Mouse (Mus musculus) liver, embryonic 12.5 days (tissue): ENCODE results near the gene Ldb3. TPM values are rescaled to one million over a fixed set of nuclear protein-coding genes. Genes with fewer than 3 reads are reported as not detected.

Experiments
- ATAC-seq: fragments of 200-750 bp; cut with Nextera tagmentation; 2 replicates; pipeline ENCODE4 v1.8.0; 2017; ENCODE audit warnings: moderate number of reproducible peaks, mild to moderate bottlenecking, moderate library complexity
- H3K27ac ChIP-seq: fragments of 300-500 bp; sonication (generic); 2 replicates; pipeline ENCODE4 v1.5.1; 2016; ENCODE audit warnings: mild to moderate bottlenecking
- H3K27me3 ChIP-seq: fragments of 300-500 bp; sonication (generic); replicated peaks from 2 replicates; pipeline ENCODE4 v1.6.1; 2016; ENCODE audit warnings: mild to moderate bottlenecking, moderate library complexity
- H3K36me3 ChIP-seq: fragments of 300-500 bp; sonication (generic); 2 replicates; pipeline ENCODE4 v1.6.1; 2016; ENCODE audit warnings: mild to moderate bottlenecking, moderate library complexity
- H3K4me1 ChIP-seq: fragments of 300-500 bp; sonication (generic); 2 replicates; pipeline ENCODE4 v1.6.1; 2016
- H3K4me2 ChIP-seq: fragments of 300-500 bp; sonication (generic); 2 replicates; pipeline ENCODE4 v1.6.1; 2016; ENCODE audit warnings: mild to moderate bottlenecking, moderate library complexity
- H3K4me3 ChIP-seq: fragments of 300-500 bp; sonication (generic); 2 replicates; pipeline ENCODE4 v1.5.1; 2016; ENCODE audit warnings: mild to moderate bottlenecking, moderate library complexity
- H3K9ac ChIP-seq: fragments of 300-500 bp; sonication (generic); 2 replicates; pipeline ENCODE4 v1.6.1; 2016; ENCODE audit warnings: mild to moderate bottlenecking, moderate library complexity
- H3K9me3 ChIP-seq: fragments of 300-500 bp; sonication (generic); replicated peaks from 2 replicates; pipeline ENCODE4 v1.6.1; 2016; ENCODE audit warnings: mild to moderate bottlenecking, moderate library complexity
- WGBS: fragments of 180-500 bp; shearing (Covaris S2); methylation state at CpG from one replicate; pipeline ENCODE4 v1.1.7; 2016; ENCODE audit not compliant: insufficient replicate concordance; 5-methylcytosine and 5-hydroxymethylcytosine counted together
- polyA plus RNA-seq: library from polyadenylated mRNA; unstranded; fragments of >200 nt; fragmentation: Nextera tagmentation; extraction: Ambion mirVana; gene quantifications from 2 replicates; pipeline ENCODE4 v1.2.1, GENCODE M21; 2016

The Ldb3 gene
- polyA plus RNA-seq, 1 experiment from 2014 or later: 0.17 TPM

DNA sequence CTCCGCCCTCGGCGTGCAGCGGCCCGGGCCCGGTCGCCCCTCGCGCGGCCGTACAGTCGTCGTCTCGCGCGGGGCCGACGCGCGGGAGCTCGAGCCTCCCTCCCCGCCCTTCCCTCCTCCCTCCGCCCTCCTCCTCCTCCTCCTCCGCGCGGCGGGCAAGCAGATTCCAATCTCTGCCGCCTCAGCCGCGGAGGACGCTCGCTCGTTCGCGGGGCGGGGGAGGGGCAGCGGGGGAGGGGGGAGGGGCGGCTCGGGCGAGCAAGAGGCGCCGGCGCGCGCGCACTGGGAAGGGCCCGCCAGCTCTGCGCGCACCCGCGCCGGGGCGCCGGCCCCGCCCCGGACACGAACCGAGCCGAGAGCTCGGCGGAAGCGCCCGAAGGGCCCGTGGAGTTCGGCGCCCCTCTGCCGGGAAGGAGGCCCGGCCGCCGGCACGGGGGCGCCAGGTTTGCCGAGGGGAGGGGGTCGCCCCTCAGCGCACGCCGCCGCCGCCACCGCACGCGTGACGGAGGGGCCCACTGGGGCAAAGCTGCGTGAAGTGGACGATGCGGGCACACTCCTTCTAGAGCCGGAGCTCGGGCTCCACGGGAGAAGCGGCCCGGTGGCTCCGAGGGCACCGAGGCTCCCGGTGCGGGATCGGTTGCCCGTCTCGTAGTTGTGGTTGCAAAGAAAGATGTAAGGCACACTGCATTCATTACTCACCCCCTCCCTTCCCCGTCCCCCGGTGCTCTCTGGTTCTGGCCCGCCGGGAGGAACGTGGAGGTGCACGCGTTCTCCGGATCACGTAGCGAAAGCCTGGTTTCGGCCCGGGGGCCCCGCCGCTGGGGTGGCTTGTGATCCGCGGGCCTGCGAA, 85.8 kb downstream of the Ldb3 start:
- peak overlapping the region; percentile 96 for H3K4me2 ChIP-seq
- ATAC-seq: peak; percentile 80
- peak overlapping the region; percentile 85 for H3K9ac ChIP-seq
- H3K36me3 ChIP-seq: no peaks in the 10 kb centered on the region
- H3K9me3 ChIP-seq: no peaks in the 10 kb centered on the region
- WGBS: under 1% methylated on average over 98 of the region's 115 CpGs
- peak overlapping the region; percentile 77 for H3K4me3 ChIP-seq
- H3K27ac ChIP-seq: peak overlapping the region; percentile 80
- peaks cover 73% of the 10 kb centered on the region for H3K27me3 ChIP-seq
- H3K4me1 ChIP-seq: peaks cover 40% of the 10 kb centered on the region

DNA sequence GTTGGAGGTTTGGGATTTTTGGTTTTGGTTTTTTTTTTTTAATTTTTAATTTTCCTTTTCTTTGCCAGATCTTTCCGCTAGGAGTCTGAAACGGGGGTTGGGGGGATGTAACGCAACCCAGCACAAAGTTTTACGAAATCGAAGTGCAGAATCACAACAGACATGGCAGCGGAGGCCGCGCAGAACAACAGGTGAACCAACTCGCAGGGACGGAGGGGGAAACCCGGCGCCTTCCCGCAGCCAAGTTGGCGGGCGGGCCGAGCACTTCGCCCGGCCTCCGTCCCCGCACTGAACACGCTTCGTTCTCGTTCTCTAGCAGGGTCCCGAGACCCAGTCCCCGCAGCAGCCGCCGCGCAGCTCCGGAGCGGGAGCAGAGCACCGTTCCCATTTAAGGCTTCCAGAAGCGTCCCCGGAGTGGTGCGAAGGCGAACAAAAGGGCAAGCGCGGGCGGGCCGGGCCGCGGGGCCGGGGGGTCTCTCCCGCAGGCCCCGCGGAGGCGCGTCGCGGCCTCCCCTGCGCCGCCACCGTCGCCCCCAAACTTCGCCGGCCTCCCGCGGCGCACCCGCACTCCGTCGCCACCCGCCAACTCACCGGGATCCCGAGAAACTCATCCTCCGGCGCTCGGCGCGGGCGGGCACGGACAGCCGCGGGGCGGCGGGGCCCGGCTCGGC, 86.5 kb downstream of the Ldb3 start:
- Histone ChIP-seq H3K4me2 (peak overlapping the region; percentile 96), H3K36me3 (no peaks in the 10 kb centered on the region), H3K4me1 (peaks cover 35% of the 10 kb centered on the region), H3K27ac (peak overlapping the region; percentile 80), H3K4me3 (peak overlapping the region; percentile 77), H3K27me3 (peaks cover 73% of the 10 kb centered on the region), H3K9me3 (no peaks in the 10 kb centered on the region), H3K9ac (peak overlapping the region; percentile 85)
- ATAC-seq: peak; percentile 36
- WGBS: under 1% methylated on average over 62 of the region's 77 CpGs

DNA sequence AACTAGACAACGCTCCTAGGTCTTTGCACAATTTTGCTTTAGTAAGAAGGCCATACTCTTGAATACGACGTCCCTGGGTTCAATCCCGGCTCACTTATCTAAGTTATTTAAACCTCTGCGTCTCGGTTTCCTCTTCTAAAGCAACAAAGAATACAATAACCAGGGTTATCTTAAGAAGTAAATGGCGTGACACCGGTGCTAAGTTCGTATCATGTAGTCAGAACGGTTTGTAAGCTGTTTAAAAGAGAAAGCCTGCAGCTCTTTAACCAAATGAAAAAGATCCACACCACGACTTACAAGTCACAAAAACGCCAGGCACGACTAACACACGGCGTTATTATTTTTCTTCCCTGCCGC, 87.1 kb downstream of the Ldb3 start:
- H3K9me3 ChIP-seq: no peaks in the 10 kb centered on the region
- H3K4me2 ChIP-seq: peak overlapping the region; percentile 96
- ATAC-seq: no peak
- H3K36me3 ChIP-seq: no peaks in the 10 kb centered on the region
- H3K4me1 ChIP-seq: peaks cover 35% of the 10 kb centered on the region
- 2% methylated on average over 16 of the region's 16 CpGs for WGBS
- H3K4me3 ChIP-seq: peak overlapping the region; percentile 77
- peak overlapping the region; percentile 85 for H3K9ac ChIP-seq
- H3K27ac ChIP-seq: no peak overlapping the region
- peaks cover 70% of the 10 kb centered on the region for H3K27me3 ChIP-seq

DNA sequence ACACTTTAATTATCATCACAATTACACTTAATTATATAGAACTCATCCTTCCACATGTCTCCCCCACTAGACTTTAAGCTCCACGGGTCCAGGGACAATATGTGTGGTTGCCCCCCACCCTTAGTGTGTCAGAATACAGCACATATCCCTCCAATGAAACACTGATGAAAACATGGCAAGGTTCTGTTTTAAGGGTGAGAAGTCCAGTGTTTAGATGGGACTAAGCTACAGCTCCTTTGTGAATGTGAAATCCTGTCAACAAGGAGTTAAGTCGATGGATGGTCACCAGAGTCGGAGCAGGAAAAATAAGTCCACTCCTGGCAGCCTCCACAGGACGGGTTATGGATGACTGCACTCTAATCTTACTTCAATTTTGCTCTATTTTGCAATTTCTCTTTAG, 88.2 kb downstream of the Ldb3 start:
- H3K27ac ChIP-seq: no peak overlapping the region
- no peak for ATAC-seq
- no peak overlapping the region for H3K9ac ChIP-seq
- H3K4me2 ChIP-seq: peak overlapping the region; percentile 96
- H3K27me3 ChIP-seq: peaks cover 59% of the 10 kb centered on the region
- H3K4me3 ChIP-seq: no peak overlapping the region
- H3K4me1 ChIP-seq: peaks cover 32% of the 10 kb centered on the region
- WGBS: 35% methylated on average over 4 of the region's 4 CpGs
- no peaks in the 10 kb centered on the region for H3K36me3 ChIP-seq
- H3K9me3 ChIP-seq: no peaks in the 10 kb centered on the region

DNA sequence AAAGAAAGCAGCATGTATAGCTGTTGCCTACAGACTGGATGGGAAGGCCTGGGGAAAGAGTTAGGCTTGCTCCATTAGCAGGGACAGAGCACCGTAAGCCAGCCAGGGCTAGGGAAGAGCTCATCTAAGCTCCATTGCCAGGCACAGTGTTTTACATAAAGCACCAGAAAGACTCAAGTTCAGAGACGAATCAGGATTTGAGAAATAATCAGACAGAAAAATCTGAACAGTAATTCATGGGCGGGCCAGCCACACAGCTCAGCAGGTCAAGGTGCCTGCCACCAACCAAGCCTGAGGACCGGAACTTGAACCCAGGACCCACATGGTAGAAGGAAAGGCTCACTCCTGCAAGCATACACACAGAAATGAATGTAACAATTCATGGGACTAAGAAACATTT, 88.8 kb downstream of the Ldb3 start:
- Histone ChIP-seq H3K27ac (no peak overlapping the region), H3K27me3 (peaks cover 54% of the 10 kb centered on the region), H3K36me3 (no peaks in the 10 kb centered on the region), H3K4me2 (no peak overlapping the region), H3K9ac (no peak overlapping the region; the same call in 1 of the 2 replicates), H3K4me3 (no peak overlapping the region), H3K9me3 (no peaks in the 10 kb centered on the region), H3K4me1 (peaks cover 27% of the 10 kb centered on the region)
- WGBS: 62% methylated on average over 4 of the region's 4 CpGs
- ATAC-seq: no peak

DNA sequence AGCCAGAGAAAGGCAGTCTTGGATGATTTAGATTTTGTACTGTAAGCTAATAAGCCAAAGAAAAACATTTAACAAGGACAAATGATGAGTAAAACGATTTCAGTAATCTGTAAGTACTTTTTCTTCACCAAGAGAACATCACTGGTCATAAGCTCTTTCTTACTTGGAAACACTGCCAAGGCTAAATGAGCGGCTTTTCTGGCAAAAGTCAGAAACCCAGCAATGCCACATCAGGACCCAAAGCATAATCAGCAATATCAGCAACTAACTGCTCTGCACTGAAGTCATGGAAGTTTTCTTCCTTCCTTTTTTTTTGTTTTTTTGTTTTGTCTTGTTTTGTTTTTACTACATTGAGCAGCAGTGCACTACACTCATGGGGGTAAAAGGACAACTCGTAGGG, 91.1 kb downstream of the Ldb3 start:
- no peak overlapping the region for H3K27ac ChIP-seq
- no peak overlapping the region for H3K9ac ChIP-seq
- WGBS: 61% methylated on average over 3 of the region's 3 CpGs
- no peak overlapping the region for H3K4me3 ChIP-seq
- no peaks in the 10 kb centered on the region for H3K9me3 ChIP-seq
- no peak for ATAC-seq
- H3K27me3 ChIP-seq: peaks cover 33% of the 10 kb centered on the region
- H3K4me1 ChIP-seq: peaks cover 22% of the 10 kb centered on the region
- no peak overlapping the region for H3K4me2 ChIP-seq
- H3K36me3 ChIP-seq: no peaks in the 10 kb centered on the region

DNA sequence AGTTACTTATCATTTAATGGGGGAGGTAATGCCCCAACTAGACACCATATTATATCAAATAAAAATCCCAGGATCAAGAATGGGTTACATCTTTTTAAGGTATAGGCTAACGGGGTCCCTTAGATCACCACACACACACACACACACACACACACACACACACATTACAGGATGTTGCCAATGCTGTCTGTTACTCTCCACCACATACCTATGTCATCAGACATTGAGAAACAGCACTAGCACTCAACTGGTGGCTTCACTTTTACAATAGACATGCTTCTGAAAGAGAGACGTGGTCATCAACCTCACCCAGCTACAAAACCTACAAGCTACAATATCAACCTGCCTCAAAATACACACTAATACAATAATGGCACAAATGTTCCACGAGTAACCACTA, 94.8 kb downstream of the Ldb3 start:
- Histone ChIP-seq H3K9me3 (no peaks in the 10 kb centered on the region), H3K4me1 (peaks cover 3% of the 10 kb centered on the region; the same call in 1 of the 2 replicates), H3K9ac (no peak overlapping the region), H3K36me3 (no peaks in the 10 kb centered on the region), H3K4me2 (no peak overlapping the region), H3K27me3 (no peaks in the 10 kb centered on the region; the same call in 1 of the 2 replicates), H3K27ac (no peak overlapping the region), H3K4me3 (no peak overlapping the region)
- no peak for ATAC-seq
- WGBS: 62% methylated on average over 3 of the region's 3 CpGs

DNA sequence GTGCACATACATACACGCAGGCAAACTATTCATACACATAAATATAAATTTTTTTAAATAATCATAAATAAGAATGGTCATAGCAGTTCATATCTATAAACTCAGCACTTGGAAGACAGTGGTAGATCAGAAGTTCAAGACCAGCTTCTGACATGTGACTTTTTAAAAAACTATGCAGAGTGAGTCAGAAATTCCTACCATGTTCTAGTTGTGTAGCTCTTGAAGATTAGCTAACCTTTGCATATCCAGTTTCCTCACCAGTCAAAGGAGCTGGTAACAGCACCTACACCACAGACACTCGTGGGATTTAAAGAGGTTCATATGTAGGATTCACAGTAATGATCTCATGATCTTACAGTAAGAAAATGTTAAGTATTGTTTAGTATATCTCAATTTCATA, 95.8 kb downstream of the Ldb3 start:
- Histone ChIP-seq H3K4me3 (no peak overlapping the region), H3K9me3 (no peaks in the 10 kb centered on the region), H3K27ac (no peak overlapping the region), H3K9ac (no peak overlapping the region), H3K4me1 (peaks cover 3% of the 10 kb centered on the region; the same call in 1 of the 2 replicates), H3K27me3 (no peaks in the 10 kb centered on the region; the same call in 1 of the 2 replicates), H3K4me2 (no peak overlapping the region), H3K36me3 (no peaks in the 10 kb centered on the region)
- WGBS: 78% methylated on average over 2 of the region's 2 CpGs
- ATAC-seq: no peak

DNA sequence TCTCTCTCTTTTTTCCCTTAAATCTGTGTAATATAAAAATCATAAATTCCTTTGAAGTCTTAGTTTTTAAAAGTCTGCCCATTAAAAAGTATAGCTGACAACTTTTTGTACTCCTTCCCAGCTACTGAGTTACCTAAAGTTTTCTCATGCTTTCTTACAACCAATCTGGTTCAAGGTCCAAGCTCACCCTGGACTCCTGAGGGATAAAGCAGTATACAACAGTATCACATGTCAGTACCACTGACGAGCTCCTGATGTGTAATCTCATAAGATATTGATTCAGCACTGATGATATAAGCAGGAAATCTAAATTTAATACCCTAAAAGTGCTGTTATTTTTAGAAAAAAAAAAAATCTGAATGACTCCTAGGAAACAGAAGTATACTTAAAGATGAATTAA, 97.5 kb downstream of the Ldb3 start:
- Histone ChIP-seq H3K36me3 (no peaks in the 10 kb centered on the region), H3K4me2 (no peak overlapping the region), H3K27ac (no peak overlapping the region), H3K9ac (no peak overlapping the region), H3K4me3 (no peak overlapping the region), H3K9me3 (no peaks in the 10 kb centered on the region), H3K4me1 (peaks cover 8% of the 10 kb centered on the region; the same call in 1 of the 2 replicates), H3K27me3 (no peaks in the 10 kb centered on the region)
- WGBS: 42% methylated on average over 1 of the region's 1 CpGs
- ATAC-seq: no peak

DNA sequence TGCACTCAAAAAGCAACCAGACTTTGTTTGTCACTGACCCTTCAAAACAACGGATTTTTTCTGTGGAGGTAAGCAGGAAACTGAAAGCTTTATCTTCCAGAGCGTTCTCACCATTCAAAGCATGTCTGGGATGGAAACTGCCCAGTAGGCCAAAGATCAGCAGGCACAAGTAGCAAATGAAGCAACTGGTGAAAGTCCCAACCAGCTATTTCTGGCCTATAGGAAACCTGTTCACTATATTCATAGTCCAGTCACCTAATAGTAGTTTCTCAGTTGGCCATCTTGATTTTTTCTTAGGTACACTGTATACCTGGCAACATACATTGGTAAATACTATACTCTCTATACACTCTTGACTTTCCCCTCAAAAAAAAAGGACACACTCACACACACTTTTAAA, 98.6 kb downstream of the Ldb3 start:
- no peak for ATAC-seq
- H3K27ac ChIP-seq: 0 out of 2 replicates have a peak overlapping the region, but pooled peaks have one; percentile 0

DNA sequence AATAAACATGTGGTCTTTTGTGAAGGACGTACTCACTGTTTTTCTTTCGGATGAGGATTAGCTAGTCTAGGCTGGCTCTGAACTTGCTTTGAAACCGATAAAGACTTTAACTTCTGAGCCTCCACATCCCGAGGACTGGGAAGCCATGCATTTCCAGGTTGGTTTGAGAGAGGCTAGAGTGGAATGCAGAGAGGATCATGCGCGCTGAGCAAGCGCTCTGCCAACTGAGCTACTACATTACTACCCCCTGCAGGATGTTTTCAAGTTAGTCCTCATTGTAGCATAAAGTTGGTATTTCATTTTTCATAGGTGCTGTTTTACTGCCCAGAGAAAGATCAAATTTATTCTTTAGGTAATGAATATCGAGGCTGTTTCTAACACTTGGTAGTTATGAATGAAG, 102.3 kb downstream of the Ldb3 start:
- no peaks in the 10 kb centered on the region for H3K36me3 ChIP-seq
- H3K4me3 ChIP-seq: no peak overlapping the region
- H3K27ac ChIP-seq: no peak overlapping the region
- H3K4me1 ChIP-seq: peaks cover 13% of the 10 kb centered on the region; the same call in 1 of the 2 replicates
- no peak for ATAC-seq
- H3K4me2 ChIP-seq: no peak overlapping the region
- no peaks in the 10 kb centered on the region for H3K9me3 ChIP-seq
- no peaks in the 10 kb centered on the region for H3K27me3 ChIP-seq
- 58% methylated on average over 8 of the region's 8 CpGs for WGBS
- no peak overlapping the region for H3K9ac ChIP-seq

More for the DNA sequence above, 98.6 kb downstream of the Ldb3 start:
- no peak overlapping the region for H3K4me2 ChIP-seq
- no peaks in the 10 kb centered on the region for H3K9me3 ChIP-seq
- no peak overlapping the region for H3K4me3 ChIP-seq
- no peaks in the 10 kb centered on the region for H3K36me3 ChIP-seq
- H3K4me1 ChIP-seq: peaks cover 12% of the 10 kb centered on the region; the same call in 1 of the 2 replicates
- no peaks in the 10 kb centered on the region for H3K27me3 ChIP-seq
- H3K9ac ChIP-seq: no peak overlapping the region
- WGBS: 44% methylated on average over 2 of the region's 2 CpGs
